Mouse (Mus musculus): ENCODE measurements around the gene Med6. TPM values are rescaled to one million over a fixed set of nuclear protein-coding genes. Genes with fewer than 3 reads are reported as not detected.

The Med6 gene
- polyA plus RNA-seq, 1 experiment from 2014 or later: 97.4 TPM

- Histone ChIP-seq H3K4me2 (ENCODE audit: low read depth, low read length) (no peak overlapping the region), H3K4me3 (ENCODE audit: low read depth, low read length) (no peak overlapping the region), H3K9me3 (replicated peaks; ENCODE audit: control insufficient read depth, low read length) (no peaks in the 10 kb centered on the region), H3K36me3 (replicated peaks; ENCODE audit: control insufficient read depth, insufficient read depth, low read depth, low read length) (no peaks in the 10 kb centered on the region), H3K27ac (replicated peaks; ENCODE audit: low read depth, low read length) (no peak overlapping the region), H3K4me1 (ENCODE audit: control insufficient read depth, insufficient read depth, low read length) (no peaks in the 10 kb centered on the region), H3K9ac (replicated peaks; ENCODE audit: low read length) (no peak overlapping the region), H3K27me3 (ENCODE audit: control insufficient read depth, insufficient read depth, low read length) (no peaks in the 10 kb centered on the region)
- 58% methylated on average over 5 of the region's 5 CpGs for WGBS
- no peak for DNase-seq (ENCODE audit: low spot score)
- no peak for ATAC-seq (replicated peaks; ENCODE audit: insufficient number of reproducible peaks, low FRiP score, low TSS enrichment, low read depth)
These were observed 10.4 kb upstream of the Med6 start for GRCm38 (mm10) chr12:81604995-81605784.

- Histone ChIP-seq H3K4me3 (ENCODE audit: low read depth, low read length) (no peak overlapping the region), H3K9me3 (replicated peaks; ENCODE audit: control insufficient read depth, low read length) (no peaks in the 10 kb centered on the region), H3K27me3 (ENCODE audit: control insufficient read depth, insufficient read depth, low read length) (no peaks in the 10 kb centered on the region), H3K36me3 (replicated peaks; ENCODE audit: control insufficient read depth, insufficient read depth, low read depth, low read length) (no peaks in the 10 kb centered on the region), H3K9ac (replicated peaks; ENCODE audit: low read length) (no peak overlapping the region), H3K27ac (replicated peaks; ENCODE audit: low read depth, low read length) (no peak overlapping the region), H3K4me2 (ENCODE audit: low read depth, low read length) (no peak overlapping the region), H3K4me1 (ENCODE audit: control insufficient read depth, insufficient read depth, low read length) (no peaks in the 10 kb centered on the region)
- DNase-seq (ENCODE audit: low spot score) (no peak), ATAC-seq (replicated peaks; ENCODE audit: insufficient number of reproducible peaks, low FRiP score, low TSS enrichment, low read depth) (no peak)
- WGBS: 73% methylated on average over 8 of the region's 8 CpGs
These were observed 1.9 kb upstream of the Med6 start for GRCm38 (mm10) chr12:81596547-81597262.

DNA sequence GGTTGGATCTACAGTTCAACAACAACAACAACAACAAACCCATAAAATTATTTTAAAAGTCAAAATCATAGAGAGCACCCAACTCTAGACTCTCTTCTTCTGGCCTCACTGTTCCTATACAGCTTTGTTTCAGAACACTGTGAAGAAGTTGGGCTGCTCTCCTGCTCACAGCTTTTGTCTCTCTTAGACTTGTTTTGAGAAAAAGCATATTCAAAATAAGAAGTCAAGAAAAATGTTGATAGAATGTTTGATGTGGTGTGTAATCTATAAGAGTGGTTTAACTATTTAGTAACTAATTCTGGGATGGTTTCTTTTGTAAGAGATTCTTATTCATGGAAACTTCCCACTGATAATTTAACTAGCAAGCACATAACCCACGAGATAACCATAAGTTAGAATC is 26.4 kb downstream of the Med6 start, which contains the start of gene Adam21:
Gene Adam21, minus strand, starts transcription at position 101 of the 400 bp plus-strand sequence.
- Histone ChIP-seq H3K36me3 (replicated peaks; ENCODE audit: control insufficient read depth, insufficient read depth, low read depth, low read length) (no peaks in the 10 kb centered on the region), H3K4me3 (ENCODE audit: low read depth, low read length) (no peak within 1 kb of the TSS), H3K27me3 (ENCODE audit: control insufficient read depth, insufficient read depth, low read length) (no peaks in the 10 kb centered on the region), H3K4me1 (ENCODE audit: control insufficient read depth, insufficient read depth, low read length) (no peaks in the 10 kb centered on the region), H3K4me2 (ENCODE audit: low read depth, low read length) (no peak within 1 kb of the TSS), H3K9me3 (replicated peaks; ENCODE audit: control insufficient read depth, low read length) (no peaks in the 10 kb centered on the region), H3K9ac (replicated peaks; ENCODE audit: low read length) (no peak within 1 kb of the TSS), H3K27ac (replicated peaks; ENCODE audit: low read depth, low read length) (no peak within 1 kb of the TSS)
- DNase-seq (ENCODE audit: low spot score) (no peak), ATAC-seq (replicated peaks; ENCODE audit: insufficient number of reproducible peaks, low FRiP score, low TSS enrichment, low read depth) (no peak)
- 97% methylated on average over 1 of the region's 1 CpGs for WGBS

- Histone ChIP-seq H3K36me3 (replicated peaks; ENCODE audit: control insufficient read depth, insufficient read depth, low read depth, low read length) (no peaks in the 10 kb centered on the region), H3K4me3 (ENCODE audit: low read depth, low read length) (no peak overlapping the region), H3K4me2 (ENCODE audit: low read depth, low read length) (no peak overlapping the region), H3K27ac (replicated peaks; ENCODE audit: low read depth, low read length) (no peak overlapping the region), H3K9ac (replicated peaks; ENCODE audit: low read length) (no peak overlapping the region), H3K4me1 (ENCODE audit: control insufficient read depth, insufficient read depth, low read length) (no peaks in the 10 kb centered on the region), H3K27me3 (ENCODE audit: control insufficient read depth, insufficient read depth, low read length) (no peaks in the 10 kb centered on the region), H3K9me3 (replicated peaks; ENCODE audit: control insufficient read depth, low read length) (no peaks in the 10 kb centered on the region)
- DNase-seq (ENCODE audit: low spot score) (no peak), ATAC-seq (replicated peaks; ENCODE audit: insufficient number of reproducible peaks, low FRiP score, low TSS enrichment, low read depth) (no peak)
- 89% methylated on average over 5 of the region's 5 CpGs for WGBS
These were observed 26.9 kb downstream of the Med6 start for GRCm38 (mm10) chr12:81567931-81568330.

GRCm38 (mm10) chr12:81564173-81564572 is 30.6 kb downstream of the Med6 start:
- no peak overlapping the region for H3K27ac ChIP-seq (replicated peaks; ENCODE audit: low read depth, low read length)
- H3K4me2 ChIP-seq (ENCODE audit: low read depth, low read length): no peak overlapping the region
- H3K4me3 ChIP-seq (ENCODE audit: low read depth, low read length): no peak overlapping the region
- H3K27me3 ChIP-seq (ENCODE audit: control insufficient read depth, insufficient read depth, low read length): no peaks in the 10 kb centered on the region
- ATAC-seq (replicated peaks; ENCODE audit: insufficient number of reproducible peaks, low FRiP score, low TSS enrichment, low read depth) (no peak), DNase-seq (ENCODE audit: low spot score) (no peak)
- H3K36me3 ChIP-seq (replicated peaks; ENCODE audit: control insufficient read depth, insufficient read depth, low read depth, low read length): no peaks in the 10 kb centered on the region
- 89% methylated on average over 3 of the region's 3 CpGs for WGBS
- no peaks in the 10 kb centered on the region for H3K9me3 ChIP-seq (replicated peaks; ENCODE audit: control insufficient read depth, low read length)
- H3K4me1 ChIP-seq (ENCODE audit: control insufficient read depth, insufficient read depth, low read length): no peaks in the 10 kb centered on the region
- H3K9ac ChIP-seq (replicated peaks; ENCODE audit: low read length): no peak overlapping the region

DNA sequence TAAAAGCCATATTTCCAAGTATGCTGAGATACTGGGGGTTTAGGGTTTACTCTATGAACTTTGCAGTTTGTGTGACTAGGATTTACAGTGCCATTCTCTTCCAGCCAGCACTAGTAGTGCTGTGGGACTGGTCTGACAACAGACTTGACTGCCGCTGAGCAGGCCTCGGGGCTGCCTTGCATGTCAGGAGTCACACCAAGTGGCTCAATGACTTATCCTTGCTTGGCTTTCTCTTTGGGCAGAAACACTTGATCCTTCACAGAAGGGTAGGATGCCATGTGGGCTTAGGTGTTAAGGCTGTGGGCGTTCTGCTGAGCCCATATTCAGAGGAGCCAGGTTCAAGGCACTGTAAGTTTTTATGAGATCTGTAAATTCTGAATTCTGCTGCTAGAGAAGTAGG is 45.5 kb downstream of the Med6 start:
- Histone ChIP-seq H3K4me3 (ENCODE audit: low read depth, low read length) (no peak overlapping the region), H3K9ac (replicated peaks; ENCODE audit: low read length) (no peak overlapping the region), H3K36me3 (replicated peaks; ENCODE audit: control insufficient read depth, insufficient read depth, low read depth, low read length) (no peaks in the 10 kb centered on the region), H3K4me1 (ENCODE audit: control insufficient read depth, insufficient read depth, low read length) (no peaks in the 10 kb centered on the region), H3K27ac (replicated peaks; ENCODE audit: low read depth, low read length) (no peak overlapping the region), H3K4me2 (ENCODE audit: low read depth, low read length) (no peak overlapping the region), H3K9me3 (replicated peaks; ENCODE audit: control insufficient read depth, low read length) (no peaks in the 10 kb centered on the region), H3K27me3 (ENCODE audit: control insufficient read depth, insufficient read depth, low read length) (no peaks in the 10 kb centered on the region)
- ATAC-seq (replicated peaks; ENCODE audit: insufficient number of reproducible peaks, low FRiP score, low TSS enrichment, low read depth) (no peak), DNase-seq (ENCODE audit: low spot score) (no peak)
- WGBS: 79% methylated on average over 3 of the region's 3 CpGs

GRCm38 (mm10) chr12:81547163-81547562 is 47.6 kb downstream of the Med6 start:
- Histone ChIP-seq H3K27me3 (ENCODE audit: control insufficient read depth, insufficient read depth, low read length) (no peaks in the 10 kb centered on the region), H3K9ac (replicated peaks; ENCODE audit: low read length) (no peak overlapping the region), H3K4me3 (ENCODE audit: low read depth, low read length) (no peak overlapping the region), H3K27ac (replicated peaks; ENCODE audit: low read depth, low read length) (no peak overlapping the region), H3K9me3 (replicated peaks; ENCODE audit: control insufficient read depth, low read length) (no peaks in the 10 kb centered on the region), H3K4me2 (ENCODE audit: low read depth, low read length) (no peak overlapping the region), H3K36me3 (replicated peaks; ENCODE audit: control insufficient read depth, insufficient read depth, low read depth, low read length) (no peaks in the 10 kb centered on the region), H3K4me1 (ENCODE audit: control insufficient read depth, insufficient read depth, low read length) (no peaks in the 10 kb centered on the region)
- ATAC-seq (replicated peaks; ENCODE audit: insufficient number of reproducible peaks, low FRiP score, low TSS enrichment, low read depth) (no peak), DNase-seq (ENCODE audit: low spot score) (no peak)
- 71% methylated on average over 4 of the region's 4 CpGs for WGBS

GRCm38 (mm10) chr12:81533029-81533419 is 61.8 kb downstream of the Med6 start:
- Histone ChIP-seq H3K4me3 (ENCODE audit: low read depth, low read length) (peak overlapping the region; percentile 86), H3K9ac (replicated peaks; ENCODE audit: low read length) (peak overlapping the region; percentile 84), H3K27ac (replicated peaks; ENCODE audit: low read depth, low read length) (no peak overlapping the region), H3K4me1 (ENCODE audit: control insufficient read depth, insufficient read depth, low read length) (no peaks in the 10 kb centered on the region), H3K27me3 (ENCODE audit: control insufficient read depth, insufficient read depth, low read length) (no peaks in the 10 kb centered on the region), H3K36me3 (replicated peaks; ENCODE audit: control insufficient read depth, insufficient read depth, low read depth, low read length) (no peaks in the 10 kb centered on the region), H3K9me3 (replicated peaks; ENCODE audit: control insufficient read depth, low read length) (no peaks in the 10 kb centered on the region), H3K4me2 (ENCODE audit: low read depth, low read length) (peak overlapping the region; percentile 54)
- 41% methylated on average over 4 of the region's 4 CpGs for WGBS
- DNase-seq (ENCODE audit: low spot score) (peak; percentile 2), ATAC-seq (replicated peaks; ENCODE audit: insufficient number of reproducible peaks, low FRiP score, low TSS enrichment, low read depth) (peak; percentile 44; the same call in 1 of the 2 replicates)
